Mouse (Mus musculus) spleen, postnatal 14 days (tissue): ENCODE data around the gene Tnik.

ENCODE experiments used
- DNase-seq, 2 experiments: peaks; one replicate each; pipeline ENCODE4 v3.0.0; 2021 to 2022; ENCODE audit warnings: low spot score in 2 of 2

Gene Tnik

GRCm38 (mm10) chr3:28706736-28707135 lies 443.7 kb downstream of the Tnik start:
- DNase-seq = no peak

DNA sequence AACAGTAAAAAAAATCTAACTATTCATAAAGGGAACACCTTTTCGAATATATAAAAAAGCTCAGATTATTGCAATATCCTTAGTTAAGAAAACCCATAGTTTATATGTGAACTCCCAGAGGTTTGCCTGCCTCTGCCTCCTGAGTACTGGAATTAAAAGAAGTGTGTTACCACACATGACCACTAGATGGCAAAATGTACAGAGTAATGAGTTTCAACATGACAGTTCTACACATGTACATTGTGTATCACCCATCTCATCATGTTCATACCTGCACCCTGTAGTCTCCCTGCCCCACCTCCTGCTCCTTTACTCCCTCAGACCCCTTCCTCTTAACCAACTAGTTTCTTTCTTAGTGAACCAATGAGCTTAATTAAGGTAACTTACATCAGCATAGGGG lies 446.7 kb downstream of the Tnik start:
- no peak for DNase-seq

DNA sequence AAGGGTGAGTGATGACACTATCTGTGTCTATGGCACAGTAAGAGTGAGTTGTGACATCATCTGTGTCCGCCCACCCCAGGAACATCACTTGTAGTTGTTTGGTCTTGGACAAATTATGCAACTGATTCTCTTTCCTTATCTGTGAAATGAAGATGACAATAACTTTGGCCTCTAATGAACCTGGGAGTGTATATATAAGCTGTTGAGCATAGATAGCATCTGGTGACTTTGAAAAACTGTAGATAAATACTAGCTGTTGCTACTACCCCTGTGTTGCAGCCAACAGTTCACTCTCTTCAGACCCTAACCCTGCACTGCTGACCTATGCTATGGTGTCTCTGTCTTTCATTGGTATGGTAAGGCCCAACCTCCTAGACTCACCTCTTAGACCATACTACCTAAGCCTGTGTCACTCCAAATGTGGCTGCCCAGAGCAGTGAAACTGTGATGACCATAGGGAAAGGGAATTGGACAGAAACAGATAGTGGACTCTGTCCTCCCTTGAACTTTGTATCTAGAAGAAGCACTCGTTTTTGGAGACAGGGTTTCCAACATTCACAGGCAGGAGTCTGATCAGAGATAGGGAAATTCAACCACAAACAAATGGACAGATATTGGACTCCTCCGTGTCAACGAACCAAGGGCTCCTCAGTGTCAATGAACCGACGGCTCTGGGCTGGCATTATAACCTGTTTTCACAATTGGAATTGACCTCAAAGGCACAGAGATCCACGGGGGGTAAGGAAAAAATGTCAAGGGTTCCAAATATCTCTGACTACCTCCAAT lies 451.1 kb downstream of the Tnik start:
- DNase-seq = no peak

DNA sequence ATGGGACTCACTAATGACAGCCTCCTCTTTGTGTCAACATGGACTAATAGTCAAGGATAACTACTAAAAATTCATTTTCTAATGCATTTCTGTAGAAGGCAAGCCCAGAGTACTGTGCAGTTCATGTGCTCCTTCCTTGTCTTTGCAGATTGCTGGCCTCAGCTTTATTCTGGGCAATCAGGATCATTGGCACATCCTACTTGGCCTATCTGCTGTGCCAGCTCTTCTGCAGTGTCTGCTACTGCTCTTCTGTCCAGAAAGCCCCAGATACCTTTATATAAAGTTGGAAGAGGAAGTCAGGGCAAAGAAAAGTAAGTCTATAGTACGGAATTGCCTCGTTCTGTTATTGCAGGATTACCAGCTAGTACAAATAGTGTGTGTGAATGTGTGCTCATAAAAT lies 455.5 kb downstream of the Tnik start:
- no peak for DNase-seq

- DNase-seq = no peak
Observed at GRCm38 (mm10) chr3:28721218-28721617, 458.2 kb downstream of the Tnik start.

DNA sequence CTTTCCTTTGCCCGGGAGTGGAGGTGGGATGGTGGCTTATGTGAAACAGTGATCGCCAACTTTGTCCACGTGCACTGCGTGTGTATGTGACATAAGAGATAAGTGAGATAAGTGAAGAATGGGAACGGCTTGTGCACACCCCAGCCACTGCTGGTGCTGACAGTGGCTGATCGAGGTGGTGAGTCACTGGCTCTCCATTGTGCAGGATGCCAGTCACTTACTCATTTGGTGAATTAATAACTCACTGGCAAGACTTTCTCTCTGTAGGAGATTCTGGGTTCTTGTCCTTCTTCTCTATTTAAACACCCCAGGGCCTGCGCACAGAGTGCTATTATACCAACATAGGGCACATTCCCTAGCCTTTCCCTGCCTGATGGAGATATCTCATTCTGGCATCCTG lies 458.8 kb downstream of the Tnik start:
- no peak for DNase-seq

DNA sequence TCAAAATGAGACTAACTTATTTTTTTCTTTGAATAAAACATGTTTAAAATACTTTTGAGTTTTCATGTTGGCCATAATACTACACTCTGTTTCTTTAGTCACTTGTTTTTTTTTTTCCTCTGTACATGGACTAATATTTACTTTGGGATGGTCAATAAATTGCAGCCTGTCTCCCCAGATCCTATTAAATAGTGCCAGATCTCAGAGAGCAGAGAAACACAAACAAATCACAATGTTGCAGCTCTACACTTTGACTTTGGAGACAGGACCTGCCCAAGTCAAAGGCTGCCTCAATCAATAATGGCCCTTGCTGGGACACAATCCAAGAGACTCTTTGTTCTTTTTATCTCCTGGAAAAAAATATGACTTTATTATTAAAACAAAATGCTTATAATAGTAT lies 459.5 kb downstream of the Tnik start:
- no peak for DNase-seq

- DNase-seq = no peak
Observed at GRCm38 (mm10) chr3:28723534-28723933, 460.5 kb downstream of the Tnik start.

- no peak for DNase-seq
Observed at GRCm38 (mm10) chr3:28725203-28725602, 462.2 kb downstream of the Tnik start.
